Mouse (Mus musculus) bone marrow, adult 2 months (tissue): ENCODE data around the gene Stn1.

Experiments used
- CTCF ChIP-seq: fragments of 200-500 bp; IDR thresholded peaks from 2 replicates; pipeline ENCODE4 v1.5.1; 2011; ENCODE audit warnings: low read length, control low read depth; ENCODE audit not compliant: control insufficient read depth, insufficient read depth
- POLR2A ChIP-seq: fragments of 200-500 bp; IDR thresholded peaks from 2 replicates; pipeline ENCODE4 v1.6.1; 2011; ENCODE audit warnings: low read depth, mild to moderate bottlenecking, control low read depth, low read length, borderline replicate concordance; ENCODE audit not compliant: control insufficient read depth

DNA sequence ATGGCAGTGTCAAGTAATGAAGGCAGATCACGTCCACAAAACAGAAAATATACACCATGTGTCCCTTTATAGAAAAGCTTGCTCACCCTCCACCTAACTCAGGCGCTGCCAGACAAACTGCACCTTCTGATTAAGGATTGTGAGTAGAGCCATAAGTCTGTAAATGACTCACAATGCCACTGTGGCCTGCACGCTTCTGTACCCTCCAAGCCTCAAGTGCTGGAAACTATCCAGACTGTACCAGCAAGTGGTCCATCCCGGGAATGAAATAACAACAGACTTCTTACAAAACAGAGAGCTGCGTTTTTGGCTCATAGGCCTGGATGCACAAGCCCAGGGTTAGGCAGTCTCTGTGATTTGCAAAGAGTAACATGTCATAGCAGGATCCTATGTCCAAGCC lies 15.9 kb downstream of the Stn1 start:
- TF ChIP-seq CTCF (no peak), POLR2A (no peak)
